In the genomic region with DNA sequence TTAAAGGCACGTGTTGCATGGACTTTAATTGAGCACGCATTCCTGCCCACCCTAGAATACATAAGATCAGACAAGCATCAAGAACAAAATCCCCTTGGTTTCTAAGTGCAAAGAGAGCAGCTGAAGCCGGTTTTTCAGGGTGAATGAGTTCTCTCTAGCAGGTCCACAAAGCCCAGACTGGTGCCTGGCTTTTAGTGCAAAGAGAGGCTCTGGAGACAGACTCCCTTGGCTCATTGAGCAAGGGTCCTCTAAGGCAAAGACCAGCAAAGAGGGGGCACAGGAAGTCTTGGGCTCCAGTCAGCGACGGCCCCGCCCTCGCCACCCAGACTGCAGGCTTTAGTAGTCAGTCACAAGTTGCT, we compare ENCODE assay signal across 8 mouse cellular contexts. TPM values are rescaled to one million over a fixed set of nuclear protein-coding genes. Genes with fewer than 3 reads are reported as not detected.
A peak's percentile ranks its signal among the peaks of the same experiment; 100 is the strongest.
DNase-seq lines count a peak whose midpoint lies in the region; ATAC-seq and TF ChIP-seq lines count a peak whose summit lies in the region.

No protein-coding gene starts in this region.

- no peak for DNase-seq in kidney, postnatal 14 days
- DNase-seq in embryonic facial prominence, embryonic 11.5 days (ENCODE audit: low spot score) = no peak
- DNase-seq in hindbrain, postnatal 0 days (ENCODE audit: low spot score) = no peak
- no peak for DNase-seq in adrenal gland, adult 8-10 months
- DNase-seq in c-Kit-positive CD71-positive TER-119-positive erythroid progenitor cells, embryonic 14.5 days (ENCODE audit: low spot score) = no peak
- DNase-seq in thymus, postnatal 25 days = no peak

- no peak for TF ChIP-seq CTCF in hindbrain, postnatal 0 days (IDR thresholded peaks at IDR 0.05; ENCODE audit: low read depth)

- no peaks in the 10 kb centered on the region for H3K36me3 ChIP-seq in kidney, embryonic 16.5 days (ENCODE audit: insufficient read depth, low read length)
- no peaks in the 10 kb centered on the region for H3K36me3 ChIP-seq in embryonic facial prominence, embryonic 11.5 days (replicated peaks; ENCODE audit: control insufficient read depth, insufficient read depth, low read depth, low read length)
- no peaks in the 10 kb centered on the region for H3K36me3 ChIP-seq in hindbrain, postnatal 0 days (ENCODE audit: insufficient read depth, low read length)
- H3K36me3 ChIP-seq in midbrain, embryonic 16.5 days (ENCODE audit: control insufficient read depth, insufficient read depth, low read length) = no peaks in the 10 kb centered on the region

- no peak; the same call in 1 of the 2 replicates for ATAC-seq in kidney, embryonic 16.5 days (ENCODE audit: low FRiP score, low TSS enrichment)
- ATAC-seq in embryonic facial prominence, embryonic 11.5 days (replicated peaks; ENCODE audit: insufficient number of reproducible peaks, low FRiP score, low TSS enrichment, low read depth) = peak; percentile 60
- ATAC-seq in hindbrain, postnatal 0 days = no peak
- no peak for ATAC-seq in midbrain, embryonic 16.5 days

- H3K27me3 ChIP-seq in kidney, embryonic 16.5 days (ENCODE audit: insufficient read depth, low read length) = no peaks in the 10 kb centered on the region
- H3K27me3 ChIP-seq in embryonic facial prominence, embryonic 11.5 days (ENCODE audit: control insufficient read depth, insufficient read depth, low read length) = no peaks in the 10 kb centered on the region
- no peaks in the 10 kb centered on the region for H3K27me3 ChIP-seq in hindbrain, postnatal 0 days (ENCODE audit: insufficient read depth, low read length)
- H3K27me3 ChIP-seq in midbrain, embryonic 16.5 days (ENCODE audit: control insufficient read depth, insufficient read depth, low read depth, low read length) = no peaks in the 10 kb centered on the region

- H3K4me1 ChIP-seq in kidney, embryonic 16.5 days (ENCODE audit: insufficient read depth, low read length) = peaks cover 7% of the 10 kb centered on the region; the same call in 1 of the 2 replicates
- H3K4me1 ChIP-seq in embryonic facial prominence, embryonic 11.5 days (ENCODE audit: control insufficient read depth, insufficient read depth, low read length) = no peaks in the 10 kb centered on the region
- peaks cover 6% of the 10 kb centered on the region; the same call in 1 of the 2 replicates for H3K4me1 ChIP-seq in hindbrain, postnatal 0 days (ENCODE audit: insufficient read depth, low read length)
- peaks cover 7% of the 10 kb centered on the region for H3K4me1 ChIP-seq in midbrain, embryonic 16.5 days (ENCODE audit: control insufficient read depth, insufficient read depth, low read length)

- peak overlapping the region; percentile 61; the same call in 1 of the 2 replicates for H3K27ac ChIP-seq in kidney, embryonic 16.5 days (ENCODE audit: low read length)
- no peak overlapping the region for H3K27ac ChIP-seq in embryonic facial prominence, embryonic 11.5 days (replicated peaks; ENCODE audit: low read depth, low read length)
- H3K27ac ChIP-seq in hindbrain, postnatal 0 days = 0 out of 2 replicates have a peak overlapping the region, but pooled peaks have one; percentile 36
- H3K27ac ChIP-seq in midbrain, embryonic 16.5 days (ENCODE audit: low read length) = no peak overlapping the region

- H3K4me2 ChIP-seq in kidney, embryonic 16.5 days (replicated peaks; ENCODE audit: low read depth, low read length) = peak overlapping the region; percentile 76
- H3K4me2 ChIP-seq in embryonic facial prominence, embryonic 11.5 days (ENCODE audit: low read depth, low read length) = peak overlapping the region; percentile 65
- H3K4me2 ChIP-seq in hindbrain, postnatal 0 days (ENCODE audit: low read depth, low read length) = peak overlapping the region; percentile 78
- H3K4me2 ChIP-seq in midbrain, embryonic 16.5 days (ENCODE audit: low read length) = peak overlapping the region; percentile 83

- 5% methylated on average over 7 of the region's 7 CpGs for WGBS in kidney, embryonic 16.5 days
- 9% methylated on average over 7 of the region's 7 CpGs for WGBS in embryonic facial prominence, embryonic 11.5 days
- WGBS in hindbrain, postnatal 0 days = 12% methylated on average over 7 of the region's 7 CpGs
- 6% methylated on average over 7 of the region's 7 CpGs for WGBS in midbrain, embryonic 16.5 days

- peak overlapping the region; percentile 50 for H3K4me3 ChIP-seq in kidney, embryonic 16.5 days (ENCODE audit: low read length)
- H3K4me3 ChIP-seq in embryonic facial prominence, embryonic 11.5 days (ENCODE audit: low read depth, low read length) = peak overlapping the region; percentile 34
- H3K4me3 ChIP-seq in hindbrain, postnatal 0 days (ENCODE audit: low read length) = peak overlapping the region; percentile 39
- H3K4me3 ChIP-seq in midbrain, embryonic 16.5 days (ENCODE audit: low read depth, low read length) = peak overlapping the region; percentile 38

- peak overlapping the region; percentile 65 for H3K9ac ChIP-seq in kidney, embryonic 16.5 days (replicated peaks; ENCODE audit: low read length)
- H3K9ac ChIP-seq in embryonic facial prominence, embryonic 11.5 days (replicated peaks; ENCODE audit: low read length) = peak overlapping the region; percentile 32; the same call in 1 of the 2 replicates
- H3K9ac ChIP-seq in hindbrain, postnatal 0 days (replicated peaks; ENCODE audit: low read length) = peak overlapping the region; percentile 50; the same call in 1 of the 2 replicates
- peak overlapping the region; percentile 55 for H3K9ac ChIP-seq in midbrain, embryonic 16.5 days (ENCODE audit: low read depth, low read length)

- H3K9me3 ChIP-seq in kidney, embryonic 16.5 days (ENCODE audit: low read length) = no peaks in the 10 kb centered on the region
- no peaks in the 10 kb centered on the region for H3K9me3 ChIP-seq in embryonic facial prominence, embryonic 11.5 days (replicated peaks; ENCODE audit: control insufficient read depth, low read length)
- no peaks in the 10 kb centered on the region for H3K9me3 ChIP-seq in hindbrain, postnatal 0 days (ENCODE audit: low read length)
- no peaks in the 10 kb centered on the region for H3K9me3 ChIP-seq in midbrain, embryonic 16.5 days (replicated peaks; ENCODE audit: control insufficient read depth, low read length, poor library complexity, severe bottlenecking)

RNA-seq across cellular contexts. Expression of a gene that starts 0.3 kb away (rescaled TPM):
- polyA plus RNA-seq in kidney, embryonic 16.5 days (2015; fragmentation: Nextera tagmentation; extraction: Ambion mirVana) = 1.8 and 2.0 TPM in 2 replicates
- polyA plus RNA-seq in embryonic facial prominence, embryonic 11.5 days (2014; fragmentation: Nextera tagmentation; extraction: Ambion mirVana) = 0.46 and 0.79 TPM in 2 replicates
- total RNA-seq in hindbrain, postnatal 0 days (2014; rRNA removed) = 0.47 and 0.52 TPM in 2 replicates
- 1.0 and 1.1 TPM in 2 replicates for polyA plus RNA-seq in hindbrain, postnatal 0 days (2015; fragmentation: Nextera tagmentation; extraction: Ambion mirVana)
- polyA plus RNA-seq in midbrain, embryonic 16.5 days (2015; fragmentation: Nextera tagmentation; extraction: Ambion mirVana) = 0.45 and 0.89 TPM in 2 replicates
- 1 to 10 TPM; 2.1 to 4.3 (median 4.1) TPM for total RNA-seq in adrenal gland, adult 8-10 months (2022)

Comparison
In these comparisons a context has a peak if more than half of its experiments do, and no peak if none do; other contexts are left out.
1. H3K27ac ChIP-seq: peak in kidney, embryonic 16.5 days (single experiment) and hindbrain, postnatal 0 days (single experiment); none in embryonic facial prominence, embryonic 11.5 days (single experiment) and midbrain, embryonic 16.5 days (single experiment).
2. Peak in every context shown above with its lines, with median percentiles within 50 percentile points of each other: H3K4me2 ChIP-seq, H3K4me3 ChIP-seq and H3K9ac ChIP-seq.